Mouse (Mus musculus): Measurements from ENCODE around the gene Enc1. TPM values are rescaled to one million over a fixed set of nuclear protein-coding genes. Genes with fewer than 3 reads are reported as not detected.

Gene Enc1
- 1 to 10 TPM; 7.4 to 8.8 TPM for total RNA-seq (2021)
- long read RNA-seq, experiment 1: 0 reads
- long read RNA-seq, experiment 2, partial matches to known transcripts: 0 of 1 reads
- long read RNA-seq, experiment 2, other reads (novel, unspliced or antisense): 1 of 1 reads

DNA sequence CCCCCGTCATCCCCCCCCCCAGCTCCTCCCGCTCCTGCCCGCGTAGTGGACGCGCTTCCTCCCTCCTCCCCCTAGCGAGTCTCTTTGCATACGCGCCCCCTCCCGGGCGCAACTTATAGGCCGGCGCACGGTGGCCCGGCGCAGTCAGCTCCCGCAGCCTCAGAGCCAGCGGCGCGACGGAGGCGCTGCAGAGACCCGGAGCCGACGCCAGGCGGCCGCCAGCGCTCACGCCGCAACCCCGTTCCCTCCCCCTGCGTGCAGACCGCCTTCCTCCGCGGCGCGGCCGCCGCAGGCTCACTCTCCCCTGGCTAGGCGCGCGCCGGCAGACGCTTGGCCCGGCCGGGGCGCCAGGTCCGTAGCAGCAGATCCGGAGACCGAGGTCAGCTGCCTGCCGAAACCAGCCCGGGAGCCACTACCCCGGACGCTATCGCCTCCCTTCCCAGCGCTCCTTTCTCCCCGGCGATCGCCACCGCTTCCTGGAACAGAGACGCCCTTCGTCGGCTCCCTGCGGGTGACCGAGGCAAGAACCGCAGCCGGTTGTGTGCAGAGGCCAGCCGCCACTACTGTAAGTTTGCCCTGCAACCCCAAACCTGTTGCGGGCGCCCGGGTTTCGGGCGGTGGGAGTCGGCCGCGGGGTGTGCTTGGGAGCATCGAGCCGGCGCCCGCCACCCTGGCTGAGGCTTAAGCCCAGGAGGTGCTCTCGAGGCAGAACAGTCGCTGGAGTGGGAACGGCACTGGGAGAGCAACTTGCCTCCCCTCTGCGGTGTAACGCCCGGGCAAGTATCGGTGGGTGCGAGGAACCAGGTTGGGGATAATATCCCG is at the start of gene Enc1:
Gene Enc1, plus strand, starts transcription at position 141 of the 822 bp plus-strand sequence.
- DNase-seq: peak; percentile 90 to 96

DNA sequence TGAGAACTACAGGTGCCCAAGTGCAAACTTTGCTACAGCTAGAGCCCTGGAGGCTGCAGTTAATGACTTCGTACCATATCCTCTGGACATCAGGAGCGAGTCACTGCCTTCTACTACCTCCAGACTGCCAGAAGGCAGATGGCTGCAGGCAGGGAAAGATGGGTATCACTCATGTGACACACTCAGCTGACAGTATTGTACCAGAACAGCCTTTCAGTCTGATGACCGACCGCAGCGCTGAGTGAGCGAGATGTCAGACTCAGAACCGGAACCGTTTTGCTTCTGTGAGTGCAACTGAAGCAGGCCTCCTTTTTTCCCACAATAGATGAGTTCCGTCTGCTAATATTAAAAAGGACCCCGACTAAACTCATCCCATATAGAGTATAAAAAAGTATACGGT is 48.3 kb upstream of the Enc1 start:
- DNase-seq: no peak

- peak; percentile 84 for DNase-seq
These were observed 47.5 kb upstream of the Enc1 start for GRCm38 (mm10) chr13:97193420-97193819.

- no peak for DNase-seq
These were observed 44.5 kb upstream of the Enc1 start for GRCm38 (mm10) chr13:97196186-97196924.

DNA sequence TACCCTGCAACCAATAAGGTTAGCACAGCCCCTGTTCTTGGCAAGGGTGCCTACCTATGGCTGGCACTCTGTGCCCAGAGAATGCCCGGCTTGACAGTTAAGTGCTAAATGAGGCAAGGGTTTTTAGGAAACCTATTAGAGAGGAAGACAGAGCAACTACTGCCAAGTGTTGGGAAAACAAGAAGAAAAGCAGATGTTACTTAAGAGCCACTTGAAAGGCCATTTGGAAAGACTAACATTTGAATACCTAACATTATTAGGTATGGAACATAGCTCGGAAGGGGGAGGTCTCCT is 44.0 kb upstream of the Enc1 start:
- no peak for DNase-seq

GRCm38 (mm10) chr13:97197932-97198562 is 42.9 kb upstream of the Enc1 start, which contains the start of gene Hexb:
Gene Hexb, minus strand, starts transcription at chr13:97198357.
- DNase-seq: peak; percentile 96 to 98

GRCm38 (mm10) chr13:97199123-97199522 is 41.8 kb upstream of the Enc1 start:
- no peak for DNase-seq

DNA sequence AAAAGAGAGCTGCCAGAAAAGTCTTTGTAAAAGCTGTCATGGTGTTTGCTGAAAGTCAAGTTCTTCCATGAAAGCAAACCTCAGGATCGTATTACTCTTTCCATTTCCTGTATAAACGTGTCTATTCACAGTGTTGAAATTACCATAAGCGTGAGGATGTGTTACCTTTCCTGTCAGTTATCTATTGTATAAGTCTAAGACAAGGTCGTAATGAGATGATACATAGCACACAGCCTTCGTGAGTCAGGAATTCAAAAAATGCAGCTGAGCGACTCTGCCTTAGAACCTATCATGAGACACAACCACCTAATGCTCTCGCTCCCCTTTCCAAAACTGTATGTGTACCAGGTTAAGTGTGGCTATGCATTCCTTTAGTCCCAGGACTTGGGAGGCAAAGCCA is 39.8 kb upstream of the Enc1 start:
- no peak for DNase-seq

GRCm38 (mm10) chr13:97201896-97202295 is 39.0 kb upstream of the Enc1 start:
- no peak for DNase-seq

DNA sequence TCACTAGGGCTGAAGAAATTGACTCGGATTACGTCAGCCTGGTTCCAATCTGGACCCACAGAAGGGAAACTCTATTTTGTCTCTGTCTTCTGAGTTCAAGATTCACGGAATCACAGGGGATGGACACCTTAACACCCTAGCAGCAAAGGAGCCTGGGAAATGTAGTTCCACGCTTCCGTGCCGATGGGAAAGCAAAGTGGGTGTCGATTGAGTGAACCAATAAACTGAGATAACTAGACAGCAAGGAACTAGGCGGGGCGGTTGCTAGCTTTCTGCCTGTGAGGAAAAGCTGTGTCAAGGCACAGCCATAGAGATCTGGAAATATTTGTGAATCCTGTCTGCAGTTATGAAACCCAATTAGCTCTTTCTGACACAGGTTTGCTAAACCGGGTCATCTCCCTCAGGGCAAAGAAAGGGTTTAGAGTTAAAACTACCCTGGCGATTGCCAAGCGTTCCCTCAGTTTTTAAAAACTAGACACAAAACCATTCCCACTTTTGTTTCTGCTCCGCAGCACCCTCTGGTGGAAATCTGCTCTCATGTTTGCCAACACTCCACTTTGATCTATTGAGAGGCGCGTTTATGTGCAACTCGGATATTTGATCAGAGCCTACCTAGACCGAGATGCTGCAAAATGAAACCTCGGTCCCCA is 35.7 kb upstream of the Enc1 start:
- DNase-seq: peak; percentile 93 to 98

DNA sequence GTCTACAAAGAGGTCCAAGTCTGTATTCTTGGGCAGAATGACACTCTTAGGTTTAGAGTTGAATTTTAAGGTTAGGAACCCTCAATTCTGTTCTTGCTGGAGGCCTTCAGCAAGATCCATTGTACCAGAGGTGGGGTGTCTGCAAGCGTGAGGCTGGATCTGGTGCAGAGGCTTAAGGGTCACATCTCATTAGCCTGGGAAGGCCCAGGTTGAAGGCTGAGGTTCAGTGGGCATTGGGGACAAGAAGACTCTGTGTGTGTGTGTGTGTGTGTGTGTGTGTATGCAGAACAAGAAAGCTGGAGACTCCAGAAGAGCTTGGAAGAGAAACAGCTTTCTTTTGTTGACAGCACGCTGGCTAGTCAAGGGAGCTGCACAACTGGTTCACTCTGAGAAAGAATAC is 34.9 kb upstream of the Enc1 start:
- DNase-seq: no peak

DNA sequence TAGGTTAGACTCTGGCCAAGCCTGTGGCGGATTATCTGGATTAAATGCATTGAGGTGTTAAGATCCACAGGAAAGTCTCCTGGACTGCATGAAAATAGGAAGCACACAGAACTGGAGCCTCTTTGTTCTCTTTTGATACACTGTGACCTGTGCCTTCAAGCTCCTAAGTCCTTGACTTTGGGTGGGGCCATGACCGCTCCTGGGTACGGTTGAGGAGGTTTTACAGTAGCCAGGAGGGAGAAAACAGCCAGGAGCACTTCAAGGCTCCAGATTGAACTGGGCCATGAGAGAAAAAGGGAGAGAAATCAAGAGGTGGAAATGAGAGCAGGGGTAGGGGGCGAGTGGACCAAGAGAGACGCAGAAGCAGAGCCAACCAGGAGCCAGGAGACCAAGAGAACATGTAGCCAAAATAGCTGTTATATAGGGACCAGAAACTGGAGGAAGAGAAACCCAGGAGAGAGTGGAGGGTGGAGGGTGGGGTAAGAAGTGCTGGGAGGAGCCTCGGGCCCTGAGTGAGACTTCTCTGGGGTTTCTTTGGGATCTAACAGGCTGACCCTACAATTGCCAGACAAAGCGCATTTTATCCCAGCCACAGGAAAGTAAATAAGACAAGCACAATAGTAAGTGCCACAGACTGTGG is 33.3 kb upstream of the Enc1 start:
- no peak for DNase-seq

- DNase-seq: peak in 1 of 2 experiments; percentile 24
These were observed 32.8 kb upstream of the Enc1 start for GRCm38 (mm10) chr13:97208112-97208478.

GRCm38 (mm10) chr13:97208500-97209010 is 32.4 kb upstream of the Enc1 start:
- DNase-seq: peak in 1 of 2 experiments; percentile 39

DNA sequence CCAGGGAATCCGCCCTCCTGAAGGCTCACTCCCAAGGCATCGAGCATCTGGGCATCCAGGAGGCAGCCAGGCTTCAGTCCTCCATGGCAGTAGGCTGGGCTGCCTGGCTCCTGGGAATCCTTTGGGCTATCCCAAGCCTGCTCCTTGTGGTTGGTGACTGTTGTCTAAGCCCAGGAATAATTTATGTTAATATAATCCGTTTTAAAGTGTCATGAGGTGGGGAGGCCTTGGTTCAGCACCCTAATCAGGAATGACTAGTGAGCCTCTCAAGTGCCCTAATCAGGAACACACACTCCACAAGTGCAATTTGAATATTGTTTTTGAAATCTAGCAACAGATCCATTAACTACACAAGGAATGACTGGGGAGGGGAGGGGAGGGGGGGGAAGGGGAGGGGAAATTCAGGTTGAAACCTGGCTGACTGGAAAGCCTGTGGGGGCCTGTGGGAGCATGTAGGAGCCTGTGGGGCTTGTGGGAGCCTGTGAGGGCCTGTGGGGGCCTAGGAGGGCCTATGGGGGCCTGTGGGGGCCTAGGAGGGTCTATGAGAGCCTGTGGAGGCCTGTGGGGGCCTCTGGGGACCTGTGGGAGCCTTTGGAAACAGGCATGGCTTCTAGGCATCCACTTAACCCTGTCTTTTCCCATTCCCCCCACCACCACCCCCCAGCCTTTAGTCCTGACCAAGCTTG is 26.2 kb upstream of the Enc1 start:
- no peak for DNase-seq

DNA sequence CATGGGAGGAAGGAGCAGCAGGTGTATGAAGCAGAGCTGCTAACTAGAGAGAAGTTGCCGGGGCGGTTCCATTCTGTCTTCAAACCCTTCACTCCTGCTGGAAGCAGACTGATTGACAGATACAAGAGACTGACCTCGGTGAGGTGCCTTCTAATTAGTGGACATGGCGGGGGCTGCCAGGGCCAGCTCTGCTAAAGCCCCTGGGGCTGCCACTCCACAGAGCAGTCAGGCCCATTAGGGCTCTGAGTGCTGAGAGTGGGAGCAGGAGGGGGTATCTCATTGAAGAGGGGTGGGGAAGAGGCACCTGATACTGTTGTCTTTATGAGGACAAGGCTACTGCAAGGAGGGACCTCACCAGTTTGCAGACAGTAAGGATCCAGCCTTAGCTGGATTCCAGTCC is 25.3 kb upstream of the Enc1 start:
- no peak for DNase-seq

DNA sequence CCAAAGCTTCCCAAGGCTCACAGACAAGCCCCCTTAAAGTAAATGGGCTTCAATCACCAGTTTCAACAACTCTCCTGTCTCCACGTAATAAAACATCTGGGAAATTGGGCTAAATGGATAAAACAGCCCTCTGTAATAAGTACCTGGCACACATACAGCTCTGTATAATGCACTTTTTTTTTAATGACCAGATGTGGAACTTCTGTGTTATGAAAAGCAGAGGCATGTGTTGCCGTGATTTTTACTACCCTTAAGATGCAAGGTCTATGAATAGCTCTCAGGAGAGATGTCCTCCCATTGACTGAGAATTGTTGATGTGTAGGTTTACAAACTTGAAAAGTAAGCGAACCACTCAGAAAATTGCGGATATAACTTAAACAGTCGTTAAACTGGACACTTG is 24.7 kb upstream of the Enc1 start:
- no peak for DNase-seq

DNA sequence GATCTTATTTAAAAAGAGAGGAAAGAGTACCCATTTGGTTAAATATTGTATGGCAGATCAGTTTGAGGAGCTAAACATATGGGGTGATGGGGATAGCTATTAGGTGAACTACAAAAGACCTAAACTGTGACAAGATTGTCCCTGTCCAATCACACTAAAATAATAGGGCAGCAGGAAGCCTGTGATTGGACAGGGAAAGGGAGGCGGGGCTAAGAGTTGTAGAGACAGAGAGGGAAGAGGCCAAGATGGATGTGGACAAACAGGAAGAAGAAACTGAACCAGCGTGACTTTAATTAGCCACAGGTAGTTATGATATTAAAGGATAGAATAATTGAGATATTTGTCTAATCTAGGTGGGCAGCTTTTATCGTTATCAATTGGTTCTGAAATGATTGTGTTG is 20.9 kb upstream of the Enc1 start:
- no peak for DNase-seq

DNA sequence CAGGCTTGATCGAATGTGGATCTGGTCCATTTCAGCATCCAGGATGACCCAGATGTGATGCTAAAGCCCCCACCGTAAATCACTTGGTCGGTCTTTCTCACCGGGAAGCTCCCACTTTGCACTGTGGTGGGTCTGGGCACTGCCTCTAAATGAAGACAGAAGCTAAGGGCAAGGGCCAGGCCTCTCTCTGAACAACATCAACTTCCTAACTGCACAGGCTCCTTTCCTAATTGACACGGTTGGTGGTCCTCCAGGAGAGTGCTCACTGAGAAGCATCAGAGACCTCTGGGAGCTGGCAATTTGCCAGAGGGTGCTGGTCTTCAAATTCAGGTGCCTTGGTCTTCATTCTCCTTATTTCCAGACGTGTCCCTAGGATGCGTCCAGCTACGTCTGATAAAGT is 17.0 kb upstream of the Enc1 start:
- no peak for DNase-seq

GRCm38 (mm10) chr13:97224341-97224982 is 16.4 kb upstream of the Enc1 start:
- no peak for DNase-seq

DNA sequence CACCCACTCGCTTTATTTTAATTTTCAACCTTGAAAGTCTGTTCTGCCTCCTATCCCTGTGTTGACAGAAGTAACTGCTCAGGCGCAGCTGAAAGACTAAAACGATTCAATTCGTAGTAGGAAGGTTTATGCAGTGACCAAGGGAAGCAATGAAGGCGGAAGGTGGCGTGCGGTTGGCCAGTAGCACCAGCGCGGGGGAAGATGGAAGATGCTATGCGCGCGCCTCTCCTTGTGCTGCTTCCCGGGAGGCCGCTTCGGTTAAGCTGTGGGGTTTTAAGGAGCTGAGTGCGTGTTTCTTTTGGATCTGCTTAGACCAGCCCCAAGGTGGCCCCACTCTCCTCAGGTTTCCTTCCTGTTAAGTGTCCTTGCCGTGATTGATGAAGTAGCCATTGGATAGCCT is 15.8 kb upstream of the Enc1 start:
- no peak for DNase-seq
